Mouse (Mus musculus): ENCODE measurements around the gene Scn1b.
A peak's percentile ranks its signal among the peaks of the same experiment; 100 is the strongest.

The Scn1b gene

GRCm38 (mm10) chr7:31149751-31150565 lies 23.2 kb upstream of the Scn1b start:
- DNase-seq (ENCODE audit: low read depth, low spot score): no peak

- no peak for DNase-seq (ENCODE audit: low read depth, low spot score)
Observed at GRCm38 (mm10) chr7:31149271-31149670, 22.5 kb upstream of the Scn1b start.

DNA sequence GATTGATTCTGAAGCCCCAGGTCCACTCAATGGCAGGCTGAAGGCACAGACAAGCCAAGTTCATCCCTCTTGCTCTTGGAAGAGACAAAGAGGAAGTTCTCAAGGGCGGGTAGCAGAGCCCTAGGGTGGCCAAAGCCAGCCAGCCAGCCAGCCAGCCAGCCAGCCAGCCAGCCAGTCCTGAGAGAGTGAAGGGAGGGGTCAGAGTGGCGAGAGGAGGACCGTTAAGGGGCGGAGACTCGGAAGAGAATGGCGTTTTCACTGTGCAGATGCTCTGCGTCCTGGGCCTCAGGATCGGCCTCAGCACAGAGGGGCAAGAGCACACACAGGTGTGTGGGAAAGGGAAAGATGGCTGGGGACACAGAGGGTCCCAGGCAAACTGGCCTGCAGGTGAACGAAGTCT lies 22.0 kb upstream of the Scn1b start:
- DNase-seq (ENCODE audit: low read depth, low spot score): peak; percentile 78

DNA sequence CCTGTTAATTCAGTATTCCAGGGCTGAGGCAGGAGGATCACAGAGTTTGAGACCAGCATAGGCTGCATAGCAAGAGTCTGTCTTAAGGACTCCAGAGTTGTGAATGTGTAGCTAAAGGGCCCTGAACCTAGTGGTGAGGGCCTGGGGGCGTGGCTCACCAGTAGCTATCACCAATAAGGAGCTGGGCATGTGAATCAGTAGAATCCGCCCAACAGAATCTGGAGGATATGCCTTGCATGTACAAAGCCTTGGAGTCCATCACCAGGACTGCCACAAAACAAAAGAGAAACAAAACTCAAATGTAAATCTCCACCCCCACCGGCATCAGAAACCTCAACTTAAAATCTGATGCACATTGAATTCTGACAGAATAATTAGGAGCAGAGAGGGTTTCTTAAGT lies 21.3 kb upstream of the Scn1b start:
- peak; percentile 67 for DNase-seq (ENCODE audit: low read depth, low spot score)

DNA sequence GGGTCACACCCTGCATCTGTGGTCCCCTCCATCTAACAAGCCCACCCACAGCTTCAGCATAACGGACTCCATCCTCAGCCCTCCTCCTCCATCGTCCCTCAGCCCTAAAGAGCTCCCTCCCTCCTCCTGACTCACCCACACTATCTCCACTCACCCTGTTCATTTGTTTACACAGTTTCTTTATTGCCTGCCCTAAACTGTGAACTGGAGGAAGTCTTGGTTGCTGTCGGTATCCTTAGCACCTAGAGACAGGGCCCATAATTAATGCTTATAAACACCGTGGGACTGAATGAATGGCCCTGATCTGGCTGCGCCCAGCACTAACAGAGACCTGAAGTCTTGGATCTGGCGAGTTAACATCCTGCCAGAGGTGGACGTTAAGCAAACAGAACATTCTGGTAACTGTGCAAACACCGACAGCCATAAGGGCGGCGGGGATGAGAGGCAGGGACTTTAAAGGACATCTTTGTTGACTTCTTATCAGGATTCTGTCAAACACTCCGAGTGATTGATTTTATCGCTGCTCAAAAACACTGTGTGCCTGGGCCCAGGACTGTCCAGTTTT lies 18.9 kb upstream of the Scn1b start:
- DNase-seq (ENCODE audit: low read depth, low spot score): no peak

DNA sequence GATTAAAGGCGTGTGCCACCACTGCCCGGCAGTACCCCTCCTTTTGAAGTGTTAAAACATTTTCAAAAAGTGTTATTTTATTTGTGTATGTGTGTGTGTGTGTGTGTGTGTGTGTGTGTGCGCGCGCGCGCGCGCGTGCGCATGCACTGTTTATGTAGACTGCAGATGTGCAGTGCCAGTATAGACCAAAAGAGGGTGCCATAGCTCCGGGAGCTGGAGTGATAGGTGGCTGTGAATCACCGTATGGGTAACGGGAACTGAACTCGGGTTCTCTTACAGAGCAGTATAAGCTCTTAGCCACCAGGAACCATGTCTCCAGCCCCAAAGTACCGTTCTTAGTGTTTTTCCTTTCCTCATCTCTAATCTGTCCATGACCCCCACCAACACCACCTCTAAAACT lies 18.1 kb upstream of the Scn1b start:
- DNase-seq (ENCODE audit: low read depth, low spot score): peak; percentile 80

- no peak for DNase-seq (ENCODE audit: low read depth, low spot score)
Observed at GRCm38 (mm10) chr7:31140941-31141340, 14.1 kb upstream of the Scn1b start.

DNA sequence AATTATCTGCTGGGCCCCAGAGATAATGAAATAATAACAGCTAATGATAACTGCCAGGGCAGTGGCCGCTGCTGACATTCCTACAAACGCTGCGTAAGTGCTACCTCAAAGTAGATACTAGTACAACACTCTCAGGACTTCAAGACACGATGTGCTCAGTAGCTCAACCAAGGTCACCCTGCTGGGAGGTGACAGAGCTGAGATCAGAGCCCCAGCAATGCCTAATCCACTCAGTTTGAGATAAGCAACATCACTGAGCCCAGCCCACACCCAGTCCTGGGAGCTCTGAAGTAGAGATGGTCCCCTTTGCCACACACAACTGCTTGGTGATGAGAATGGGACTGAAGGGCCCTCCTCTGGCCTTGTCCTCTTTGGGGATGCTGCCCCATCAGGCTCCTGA lies 13.5 kb upstream of the Scn1b start:
- no peak for DNase-seq (ENCODE audit: low read depth, low spot score)

- peak; percentile 71 for DNase-seq (ENCODE audit: low read depth, low spot score)
Observed at GRCm38 (mm10) chr7:31139765-31140164, 13.0 kb upstream of the Scn1b start.

- DNase-seq (ENCODE audit: low read depth, low spot score): no peak
Observed at GRCm38 (mm10) chr7:31135717-31136116, 8.9 kb upstream of the Scn1b start.

GRCm38 (mm10) chr7:31131866-31132265 lies 5.1 kb upstream of the Scn1b start:
- DNase-seq (ENCODE audit: low read depth, low spot score): no peak

GRCm38 (mm10) chr7:31130841-31131240 lies 4.0 kb upstream of the Scn1b start:
- DNase-seq (ENCODE audit: low read depth, low spot score): peak; percentile 79

- no peak for DNase-seq (ENCODE audit: low read depth, low spot score)
Observed at GRCm38 (mm10) chr7:31130197-31130596, 3.4 kb upstream of the Scn1b start.

DNA sequence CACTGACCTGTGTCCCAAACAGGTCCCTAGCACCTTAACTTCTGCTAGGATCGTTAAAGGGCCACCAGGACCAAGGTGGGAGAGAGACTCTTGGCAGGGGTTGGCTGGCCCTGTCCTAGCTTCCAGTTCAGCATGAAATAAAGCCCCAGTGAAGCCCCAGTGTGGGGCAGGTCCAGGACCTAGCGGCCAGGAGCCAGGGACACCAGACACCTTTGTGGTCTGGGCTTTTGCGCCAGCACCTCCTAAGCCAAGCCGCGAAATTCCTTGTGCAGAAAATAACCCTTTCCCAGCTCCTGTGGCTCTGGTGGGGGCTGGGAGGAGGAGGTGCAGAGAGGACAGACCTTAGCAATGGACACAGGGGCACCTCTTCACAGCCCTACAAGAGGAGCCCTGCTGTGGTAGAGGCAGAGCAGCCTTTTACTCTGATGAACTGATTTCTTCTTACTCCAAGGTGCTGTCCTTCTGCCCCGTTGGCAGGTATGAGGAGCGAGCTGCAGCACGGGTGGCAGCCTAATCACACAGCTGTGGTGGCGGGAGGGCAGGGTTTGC lies 1.4 kb upstream of the Scn1b start:
- no peak for DNase-seq (ENCODE audit: low read depth, low spot score)

GRCm38 (mm10) chr7:31126211-31126751 lies 522 bp downstream of the Scn1b start:
- peak; percentile 53 for DNase-seq (ENCODE audit: low read depth, low spot score)

DNA sequence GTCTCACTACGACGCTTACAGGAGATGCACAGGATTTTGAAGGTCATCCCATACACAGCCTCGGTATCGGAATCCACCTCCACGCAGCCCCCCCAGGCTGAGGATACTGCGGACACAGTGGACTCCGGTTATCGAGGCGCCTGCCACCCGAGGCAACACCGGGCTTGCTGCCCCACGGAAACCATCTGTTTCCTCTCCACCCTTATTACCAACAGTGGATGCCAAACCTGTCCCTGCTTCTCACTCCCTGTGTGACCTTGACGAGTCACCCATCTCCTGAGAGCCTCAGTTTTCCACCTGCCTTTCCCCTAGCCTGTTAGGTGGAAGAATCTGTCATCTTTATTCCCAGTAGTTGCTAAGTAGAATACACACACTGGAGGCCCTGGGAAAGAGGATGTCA lies 1.7 kb downstream of the Scn1b start:
- no peak for DNase-seq (ENCODE audit: low read depth, low spot score)

DNA sequence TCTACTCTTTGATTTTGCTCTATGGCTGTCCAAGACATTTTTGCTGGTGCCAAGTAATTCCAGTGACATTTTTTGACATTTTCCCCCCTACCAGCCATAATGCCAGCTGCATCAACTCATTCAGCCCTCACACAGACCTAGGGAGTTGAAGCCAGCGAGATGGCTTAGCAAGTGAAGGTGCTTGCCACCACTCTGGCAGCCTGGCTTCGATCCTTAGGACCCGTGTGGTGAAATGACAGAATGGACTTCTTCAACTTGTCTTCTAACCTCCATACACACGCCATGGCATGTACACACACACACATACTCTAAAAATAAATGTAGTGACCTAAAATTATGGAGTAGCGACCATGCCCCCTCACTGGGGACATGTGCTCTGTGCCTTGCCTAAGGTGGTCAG lies 2.4 kb downstream of the Scn1b start:
- DNase-seq (ENCODE audit: low read depth, low spot score): no peak

- no peak for DNase-seq (ENCODE audit: low read depth, low spot score)
Observed at GRCm38 (mm10) chr7:31123697-31124096, 3.1 kb downstream of the Scn1b start.

DNA sequence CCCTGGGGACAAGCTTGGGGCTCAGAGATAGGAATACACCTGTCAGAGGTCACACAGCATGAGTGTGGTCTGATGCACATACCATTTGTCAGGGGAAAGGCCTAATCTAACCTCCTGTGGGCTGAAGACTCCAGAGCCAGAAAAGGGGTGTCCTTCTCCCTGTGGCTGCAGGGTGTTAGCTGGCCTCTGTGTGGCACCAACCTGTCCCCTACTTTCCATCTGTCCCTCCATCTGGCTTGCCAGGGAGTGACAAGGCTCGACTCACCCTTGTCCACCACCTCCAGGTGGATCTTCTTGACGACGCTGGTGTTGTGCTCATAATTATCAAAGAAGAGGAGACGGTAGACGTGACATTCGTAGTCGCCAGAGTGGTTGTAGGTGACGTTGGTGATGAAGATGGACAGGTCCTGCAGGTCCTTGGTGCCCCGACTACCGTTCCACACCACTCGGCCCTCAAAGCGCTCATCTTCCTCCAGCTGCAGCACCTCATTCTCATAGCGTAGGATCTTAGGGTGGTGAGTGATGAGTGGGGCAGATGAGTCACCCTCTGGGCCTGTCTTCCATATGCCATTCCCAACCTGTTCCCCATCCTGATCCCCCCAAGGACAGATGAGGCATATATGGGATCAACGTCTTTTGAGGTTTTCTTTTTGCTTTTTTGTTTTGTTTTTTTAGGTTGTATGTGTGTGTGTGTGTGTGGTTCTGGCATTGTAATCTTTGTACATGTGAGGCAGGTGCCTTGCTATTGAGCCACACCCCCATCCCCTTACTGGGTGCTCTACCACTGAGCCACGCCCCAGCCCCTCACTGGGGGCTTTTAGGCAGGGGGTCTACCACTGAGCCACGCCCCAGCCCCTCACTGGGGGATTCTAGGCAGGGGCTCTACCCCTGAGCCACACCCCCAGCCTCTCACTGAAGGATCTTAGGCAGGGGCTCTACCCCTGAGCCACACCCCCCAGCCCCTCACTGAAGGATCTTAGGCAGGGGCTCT lies 3.9 kb downstream of the Scn1b start:
- DNase-seq (ENCODE audit: low read depth, low spot score): no peak

DNA sequence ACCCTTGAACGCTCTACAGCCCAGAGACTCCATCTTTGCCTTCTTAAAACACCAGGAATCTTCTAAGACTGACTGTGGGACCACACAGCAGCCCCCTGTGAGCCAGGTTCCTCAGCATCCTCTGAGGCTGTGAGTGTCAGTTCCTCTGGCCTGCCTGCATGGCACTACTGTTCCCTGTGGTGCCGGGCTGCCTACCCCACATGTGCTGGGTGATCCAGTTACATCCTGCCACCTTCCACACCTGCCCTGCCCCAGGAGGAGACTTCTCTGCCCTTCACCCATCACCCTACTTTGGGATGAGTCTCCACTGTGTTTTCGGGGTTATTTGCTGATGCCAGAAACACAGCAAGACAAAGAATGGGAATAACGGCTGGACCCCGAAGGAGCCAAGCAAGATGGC lies 7.2 kb downstream of the Scn1b start:
- no peak for DNase-seq (ENCODE audit: low read depth, low spot score)

DNA sequence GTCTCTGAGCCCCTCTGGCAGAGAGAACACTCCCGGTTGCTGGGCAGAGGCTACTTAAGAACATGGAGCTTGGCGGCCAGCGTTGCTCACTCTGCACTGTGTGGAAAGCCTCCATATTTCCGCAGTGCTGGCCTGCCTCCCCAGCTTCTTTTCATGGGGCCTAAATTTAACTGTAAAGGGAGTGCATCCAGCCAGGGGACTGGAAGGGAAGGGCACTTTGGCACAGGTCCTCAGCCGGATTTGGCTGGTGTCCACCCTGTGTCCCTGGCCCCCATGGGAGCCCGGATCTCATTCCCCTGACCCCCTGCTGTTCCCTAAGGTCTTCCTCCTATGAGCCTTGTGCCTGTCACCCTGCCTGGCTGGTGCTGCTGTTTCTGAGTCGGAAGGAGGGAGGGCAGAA lies 8.3 kb downstream of the Scn1b start:
- no peak for DNase-seq (ENCODE audit: low read depth, low spot score)

DNA sequence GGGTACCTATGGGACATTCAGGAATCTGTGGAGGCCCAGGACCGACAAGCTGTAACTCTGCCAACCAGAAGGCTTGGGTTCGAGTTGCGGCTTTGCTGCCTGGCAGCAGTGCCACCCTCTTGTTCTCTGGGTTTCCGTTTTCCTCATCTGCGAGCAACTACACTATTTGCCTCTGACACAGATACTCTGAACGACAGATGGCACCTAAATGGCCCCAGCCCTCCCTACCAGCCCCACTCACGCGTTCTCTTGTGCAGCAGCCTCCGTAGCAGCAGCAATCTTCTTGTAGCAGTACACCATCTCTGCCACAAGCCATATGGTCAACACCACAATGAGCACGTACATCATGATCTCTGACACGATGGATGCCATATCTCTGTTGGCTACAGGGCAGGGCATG lies 9.3 kb downstream of the Scn1b start:
- no peak for DNase-seq (ENCODE audit: low read depth, low spot score)
